Mouse (Mus musculus) adrenal gland (tissue): ENCODE measurements at regions not wholly inside any gene's neighbourhood (a gene's known extent, or its start where the extent isn't known, plus 50 kb on each side); places are given as distances from the start of the nearest gene placed in this dataset.

ENCODE experiments used
- intact Hi-C: fragments of 180-260 bp; cut with DNase I; formaldehyde crosslinking; loops from one replicate; pipeline ENCODE4 v1.15.1; 2025

DNA sequence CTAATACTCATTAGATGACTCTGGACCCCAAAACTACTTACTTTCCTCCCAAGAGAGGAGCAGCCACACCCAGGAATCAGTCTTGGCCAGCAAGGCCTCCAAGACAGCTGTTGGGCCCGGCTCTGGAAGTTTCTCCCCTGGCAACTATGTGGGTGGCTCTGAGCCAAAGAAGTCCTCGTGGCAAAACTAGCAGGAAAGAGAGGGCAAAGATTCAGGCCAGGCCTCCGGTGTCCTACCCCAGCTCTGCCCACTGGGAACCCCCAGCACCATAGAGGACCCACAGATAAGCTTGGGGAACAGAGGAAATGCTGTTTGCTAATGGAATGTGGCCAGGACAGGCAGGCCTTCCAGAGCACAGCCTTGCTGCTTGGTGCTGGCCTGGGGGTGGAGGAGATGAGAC, 51.9 kb upstream of the Kdm8 start:
- intact Hi-C loops, result loop anchor here (5.0 to 10.0 kb wide), 2 partner anchors 1008 to 1265 kb away; no protein-coding TSS in a partner anchor

DNA sequence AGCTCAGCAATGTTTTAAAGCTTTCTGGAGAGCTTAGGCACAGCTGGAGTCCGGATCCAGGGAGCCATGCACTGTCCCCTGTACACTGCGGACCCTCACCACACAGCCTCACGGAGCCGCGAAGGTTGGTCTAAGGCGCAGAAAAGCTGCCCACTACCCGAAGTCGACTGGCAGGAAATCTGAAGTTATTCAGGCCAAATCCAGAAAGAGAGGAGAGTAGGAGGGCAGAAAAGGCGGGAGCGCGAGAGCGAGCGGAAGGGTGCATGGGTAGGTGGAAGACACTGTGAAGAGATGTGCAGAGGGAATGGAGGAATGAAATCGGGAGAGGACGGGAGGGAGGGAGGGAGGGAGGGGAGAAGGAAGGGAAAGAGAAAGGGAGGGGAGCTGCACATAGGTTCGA, 51.2 kb upstream of the Kdm8 start:
- intact Hi-C loops, result loop anchor here (5.0 to 10.0 kb wide), 2 partner anchors 1008 to 1266 kb away; no protein-coding TSS in a partner anchor

DNA sequence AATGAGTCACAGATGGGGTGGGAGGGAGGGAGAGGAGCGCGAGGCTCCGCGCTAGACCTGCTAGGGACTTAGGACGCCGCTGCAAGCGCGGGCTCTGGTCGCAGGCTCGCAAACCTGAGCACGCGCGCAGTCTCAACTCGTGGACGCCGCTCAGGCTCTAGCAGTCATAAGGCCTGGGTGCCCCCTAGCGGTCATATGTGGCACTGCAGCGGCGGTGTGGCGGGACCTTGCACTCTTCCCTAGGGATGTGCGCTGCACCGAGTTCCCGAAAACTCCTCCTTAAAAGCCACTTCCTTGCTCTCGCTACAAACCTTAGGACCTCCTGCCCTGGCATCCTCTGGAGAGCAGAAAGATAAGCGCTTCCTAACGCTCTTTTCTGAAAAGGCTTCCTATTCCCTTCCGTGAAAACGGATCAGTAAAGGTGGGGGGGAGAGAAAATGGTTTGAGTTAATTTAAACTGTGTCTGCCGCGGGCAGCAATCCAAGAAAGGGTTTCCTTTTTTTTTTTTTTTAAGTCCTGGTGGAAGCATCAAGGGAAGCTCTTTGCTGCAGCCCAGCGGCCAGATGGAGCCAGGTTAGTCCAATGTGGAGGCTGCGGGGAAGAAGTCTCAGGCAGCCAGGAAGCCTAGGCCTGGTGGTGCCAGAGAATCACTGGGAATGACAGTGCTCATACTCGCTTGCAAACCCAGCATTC, 50.7 kb upstream of the Kdm8 start:
- intact Hi-C loops, result loop anchor here (5.0 to 10.0 kb wide), 2 partner anchors 1009 to 1266 kb away; no protein-coding TSS in a partner anchor
